Mouse (Mus musculus) adrenal gland, postnatal 14 days (tissue): Measurements from ENCODE around the gene Stxbp1. TPM values are rescaled to one million over a fixed set of nuclear protein-coding genes. Genes with fewer than 3 reads are reported as not detected.
A peak's percentile ranks its signal among the peaks of the same experiment; 100 is the strongest.
"Not testable (repeated sequence)": the region's sequence is repeated elsewhere in the genome, so short reads cannot be mapped to it uniquely, and the experiment has no call there.

ENCODE experiments used
- DNase-seq: peaks from one replicate; pipeline ENCODE4 v3.0.0; 2021; ENCODE audit warnings: mixed read lengths
- total RNA-seq: library from RNA; stranded (reverse); gene quantifications from 2 replicates; pipeline ENCODE4 v1.2.3, GENCODE M21; 2021

The Stxbp1 gene
- total RNA-seq, 1 experiment from 2014 or later: 25.2 TPM

DNA sequence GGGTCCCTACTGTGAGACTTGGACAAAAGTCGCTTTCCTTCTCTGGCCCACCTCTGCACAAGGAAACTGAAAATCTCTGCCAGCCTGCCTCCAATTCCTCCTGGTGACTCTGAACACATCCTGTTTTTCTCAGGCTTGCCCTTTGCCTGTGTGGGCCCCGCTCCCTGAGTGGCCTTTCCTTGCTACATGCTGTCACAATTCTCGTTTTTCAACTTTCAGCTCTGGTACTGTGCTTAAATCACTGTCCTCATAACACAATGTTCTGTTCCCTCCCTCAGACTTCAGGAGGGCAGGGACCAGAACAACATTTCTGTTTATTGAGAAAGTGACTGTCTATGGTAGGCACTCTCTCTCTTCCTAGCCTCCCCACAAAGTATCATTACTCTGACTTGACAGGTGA, 27.0 kb upstream of the Stxbp1 start:
- no peak for DNase-seq

DNA sequence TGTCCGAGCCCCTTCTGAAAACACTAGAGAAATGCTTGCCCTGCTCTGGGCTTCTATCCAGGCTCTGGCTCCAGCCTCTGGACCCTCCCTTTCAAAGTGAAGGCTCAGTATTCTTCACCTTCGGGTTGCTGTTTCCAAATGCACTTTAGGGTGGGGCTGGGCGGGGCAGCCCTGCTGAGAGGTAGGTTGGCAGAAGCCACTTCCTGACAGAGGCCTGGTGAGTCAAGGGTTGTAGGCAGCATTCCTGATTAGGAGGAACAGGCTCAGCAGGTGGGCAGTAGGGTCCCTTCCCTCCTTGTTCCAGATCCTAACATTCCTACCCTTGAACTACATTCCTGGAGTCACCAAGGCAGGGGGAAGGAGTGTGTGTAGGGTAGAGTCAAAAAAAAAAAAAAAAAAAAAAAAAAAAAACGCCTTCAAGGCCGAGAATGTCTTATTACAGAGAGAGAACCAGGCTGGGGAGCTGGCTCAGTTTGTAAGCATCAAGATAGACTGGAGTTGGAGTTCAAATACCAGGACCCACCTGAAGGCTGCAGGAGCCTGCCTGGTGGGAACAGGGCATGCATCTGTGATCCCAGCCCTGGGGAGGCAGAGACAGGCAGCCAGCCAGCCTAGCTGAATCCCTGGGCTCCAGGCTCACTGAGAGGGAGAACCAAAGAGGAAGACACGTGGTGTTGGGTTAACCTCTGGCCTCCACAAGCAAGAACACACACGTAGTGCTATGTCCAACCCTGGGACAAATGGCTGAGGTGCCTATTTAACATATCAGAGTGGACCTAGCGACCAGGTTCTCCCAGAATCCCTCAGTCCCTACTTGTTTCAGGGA, 23.4 kb upstream of the Stxbp1 start:
- no peak for DNase-seq

DNA sequence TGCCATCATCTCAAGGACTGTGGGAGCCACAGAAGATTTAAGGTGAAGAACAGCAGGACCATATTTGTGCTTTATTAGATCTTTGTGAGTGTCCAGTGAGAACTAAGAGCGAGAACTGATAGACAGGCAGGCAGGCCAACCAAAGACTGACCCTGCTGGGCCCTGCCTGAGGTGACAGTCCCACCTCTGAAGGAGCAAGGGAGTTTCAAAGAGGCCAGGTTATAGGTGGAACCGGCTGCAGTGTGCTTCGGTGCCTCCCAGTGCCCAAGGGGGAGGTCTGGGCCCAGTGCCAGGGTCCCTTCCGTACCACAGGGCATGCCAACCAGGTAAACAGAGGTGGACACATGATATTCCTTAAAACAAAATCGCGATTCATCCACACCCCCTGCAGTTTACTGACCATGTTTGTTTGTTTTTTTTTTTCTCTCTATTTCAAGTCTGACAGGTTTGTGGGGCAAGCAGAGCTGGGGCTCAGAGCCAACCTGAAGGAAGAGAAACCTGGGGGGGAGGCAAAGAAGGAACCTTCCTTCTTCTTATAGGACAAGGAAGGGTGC, 22.8 kb upstream of the Stxbp1 start:
- no peak for DNase-seq

DNA sequence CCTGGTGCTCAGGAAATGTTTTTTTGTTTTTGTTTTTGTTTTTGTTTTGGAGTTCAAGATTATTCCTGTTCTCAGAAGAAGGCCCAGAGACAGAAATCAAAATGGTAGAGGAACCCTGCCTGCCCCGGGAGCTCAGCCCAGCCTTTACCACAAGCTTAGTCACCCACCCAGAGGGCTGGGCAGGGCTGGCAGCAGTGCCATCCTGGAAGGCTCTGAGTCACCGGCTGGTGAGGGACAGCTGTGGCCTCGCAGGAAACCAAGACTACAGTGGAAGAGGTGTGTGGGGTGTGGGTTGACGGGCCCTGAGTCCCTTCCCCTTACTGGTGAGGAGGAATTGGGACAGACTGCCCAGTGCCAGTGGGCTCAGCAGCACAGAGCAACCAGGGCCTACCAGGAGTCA, 20.3 kb upstream of the Stxbp1 start:
- peak; percentile 85 for DNase-seq

DNA sequence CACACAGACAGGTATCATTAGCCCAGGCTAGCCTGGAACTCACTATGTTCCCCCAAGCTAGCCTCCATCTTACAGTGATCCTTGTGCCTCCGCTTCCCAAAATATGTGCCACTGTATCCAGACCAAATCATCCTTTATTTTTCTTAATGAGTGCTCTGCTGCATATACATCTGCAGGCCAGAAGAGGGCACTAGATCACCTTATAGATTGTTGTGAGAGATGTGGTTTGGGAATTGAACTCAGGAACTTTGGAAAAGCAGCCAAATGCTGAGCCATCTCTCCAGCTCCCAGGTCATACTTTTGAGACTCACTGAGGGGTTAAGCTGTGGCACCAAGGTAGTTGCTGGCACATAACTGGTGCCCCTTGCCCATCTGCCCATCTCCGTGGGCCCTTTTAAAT, 17.7 kb upstream of the Stxbp1 start:
- DNase-seq: peak; percentile 44

DNA sequence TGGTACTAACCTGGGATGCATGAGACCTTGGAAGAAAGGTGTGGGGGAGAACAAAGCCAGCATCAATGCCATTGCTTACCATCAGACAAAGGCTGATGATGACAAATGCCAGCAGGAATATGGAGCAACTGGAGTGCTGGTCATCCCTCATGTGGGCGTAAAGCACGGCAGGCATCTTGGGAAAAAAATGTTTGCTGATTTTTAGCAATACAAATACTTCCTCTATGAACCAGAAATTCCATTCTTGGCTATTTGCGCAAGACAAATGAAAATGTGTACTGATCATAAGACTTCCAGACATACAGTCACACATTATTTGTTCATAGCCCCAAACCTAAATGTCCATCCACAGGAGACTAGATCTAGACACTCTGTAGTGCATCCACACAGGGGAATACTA, 16.3 kb upstream of the Stxbp1 start:
- DNase-seq: no peak

DNA sequence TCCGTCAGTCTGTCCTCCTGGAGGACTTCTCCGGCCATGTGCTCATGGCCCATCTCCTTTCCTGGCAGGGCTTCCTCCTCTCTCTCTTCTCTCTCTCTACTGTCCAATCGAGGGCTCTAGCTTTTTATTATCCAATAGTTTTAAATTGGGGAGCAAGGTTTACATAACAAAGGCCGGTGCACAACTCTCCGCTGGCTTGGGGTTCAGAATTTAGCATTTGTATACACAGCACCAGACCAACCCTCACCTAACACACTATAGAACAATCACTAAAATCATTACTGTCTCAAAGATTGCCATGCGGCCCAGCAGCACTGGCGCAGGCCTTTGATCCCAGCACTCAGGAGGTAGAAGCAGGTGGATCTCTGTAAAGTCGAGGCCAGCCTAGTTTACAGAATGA, 13.8 kb upstream of the Stxbp1 start:
- no peak for DNase-seq

DNA sequence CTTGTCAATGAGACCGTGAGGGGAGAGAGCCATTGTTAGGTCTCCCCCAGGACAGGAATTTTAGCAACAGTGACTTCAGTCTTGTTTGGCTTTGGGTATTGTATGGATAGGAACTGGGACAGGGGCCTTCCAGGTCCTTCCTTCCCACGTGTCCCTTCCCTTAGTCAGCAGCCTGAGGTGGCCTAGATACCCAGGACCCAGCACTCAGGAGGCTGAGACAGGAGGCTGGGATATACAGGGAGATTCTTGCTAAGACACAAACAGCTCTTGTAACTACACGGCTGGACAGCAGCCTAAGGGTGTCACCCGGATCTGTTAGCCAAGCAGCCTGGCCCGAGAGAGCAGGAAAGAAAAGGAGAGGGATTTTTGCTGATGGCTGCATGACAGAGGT, 12.6 kb upstream of the Stxbp1 start:
- no peak for DNase-seq

DNA sequence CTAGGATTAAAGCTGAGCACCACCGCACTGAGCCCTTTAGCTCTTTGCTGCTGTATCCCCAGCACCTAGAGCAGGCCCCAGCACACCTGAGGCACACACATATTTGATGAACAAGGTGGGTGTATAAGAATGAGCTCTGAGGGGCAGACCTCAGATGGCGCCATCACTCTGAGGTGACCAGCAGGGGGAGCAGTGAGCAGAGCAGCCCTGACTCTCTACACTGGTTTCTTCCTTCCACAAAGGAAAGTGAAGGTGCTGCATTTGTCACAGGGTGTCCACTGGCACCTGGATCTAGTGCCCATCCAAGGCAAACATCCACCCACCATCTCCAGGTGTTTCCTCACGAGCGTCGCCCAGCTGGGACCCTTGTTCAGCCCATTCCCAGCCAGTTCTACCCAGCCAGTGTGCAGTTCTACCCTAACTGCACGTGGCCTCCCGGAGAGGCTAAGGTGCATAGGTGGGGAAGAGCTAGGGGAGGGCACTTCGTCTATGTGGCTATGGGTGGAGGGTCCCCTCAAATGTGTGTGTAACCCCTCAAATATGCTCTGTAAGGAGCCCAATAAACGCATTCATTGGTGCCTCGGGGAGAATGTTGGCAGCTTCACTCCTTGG, 12.1 kb upstream of the Stxbp1 start:
- DNase-seq: peak; percentile 77

DNA sequence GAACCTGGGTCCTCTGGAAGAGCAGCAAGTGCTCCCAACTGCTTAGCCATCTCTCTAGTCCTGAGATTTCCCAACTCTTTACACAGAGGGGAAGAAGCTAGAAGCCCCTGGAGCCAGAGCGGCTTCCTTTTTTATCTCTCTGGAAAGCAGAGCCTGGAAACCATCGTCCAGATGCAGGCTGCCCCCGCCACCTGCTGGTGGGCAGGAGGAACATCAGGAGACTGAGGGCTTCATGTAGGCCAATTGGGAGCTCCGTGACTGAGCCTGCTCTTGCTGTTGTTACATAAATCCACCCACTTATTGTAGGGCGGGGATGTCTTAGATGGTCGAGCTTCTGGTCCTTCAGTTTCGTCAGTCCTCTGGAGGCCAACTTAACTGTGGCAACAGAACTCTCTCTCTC, 10.5 kb upstream of the Stxbp1 start:
- peak; percentile 91 for DNase-seq

DNA sequence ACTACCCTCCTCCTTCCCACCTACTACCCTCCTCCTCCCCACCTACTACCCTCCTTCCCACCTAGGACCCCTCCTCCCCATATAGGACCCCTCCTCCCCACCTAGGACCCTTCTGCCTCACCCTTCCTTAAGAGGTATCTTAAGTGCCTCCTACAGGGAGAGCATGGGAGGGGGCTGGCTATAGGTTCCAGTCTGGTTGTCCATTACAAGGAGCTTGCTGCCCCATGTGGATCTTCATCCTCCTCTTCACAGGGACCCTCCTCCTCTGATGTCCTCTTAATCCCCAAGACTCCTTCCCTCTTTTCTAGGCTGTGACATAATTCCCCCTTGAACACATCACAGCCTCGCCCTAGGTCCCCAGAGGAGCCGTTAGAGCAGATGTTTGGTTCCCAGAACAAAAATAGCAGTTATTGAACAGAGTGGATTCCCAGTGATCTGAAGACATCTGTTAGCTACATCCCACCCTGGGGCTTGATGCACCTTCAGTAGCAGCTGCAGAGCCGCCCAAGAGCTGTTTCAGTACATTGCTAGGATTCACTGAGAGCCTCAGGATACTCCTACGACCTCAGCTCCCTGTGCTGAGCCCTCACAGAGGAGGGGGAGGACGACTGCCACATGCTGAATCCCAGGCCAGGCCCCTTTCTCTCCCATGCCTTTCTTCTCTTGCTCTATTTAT, 8.9 kb upstream of the Stxbp1 start:
- no peak for DNase-seq

DNA sequence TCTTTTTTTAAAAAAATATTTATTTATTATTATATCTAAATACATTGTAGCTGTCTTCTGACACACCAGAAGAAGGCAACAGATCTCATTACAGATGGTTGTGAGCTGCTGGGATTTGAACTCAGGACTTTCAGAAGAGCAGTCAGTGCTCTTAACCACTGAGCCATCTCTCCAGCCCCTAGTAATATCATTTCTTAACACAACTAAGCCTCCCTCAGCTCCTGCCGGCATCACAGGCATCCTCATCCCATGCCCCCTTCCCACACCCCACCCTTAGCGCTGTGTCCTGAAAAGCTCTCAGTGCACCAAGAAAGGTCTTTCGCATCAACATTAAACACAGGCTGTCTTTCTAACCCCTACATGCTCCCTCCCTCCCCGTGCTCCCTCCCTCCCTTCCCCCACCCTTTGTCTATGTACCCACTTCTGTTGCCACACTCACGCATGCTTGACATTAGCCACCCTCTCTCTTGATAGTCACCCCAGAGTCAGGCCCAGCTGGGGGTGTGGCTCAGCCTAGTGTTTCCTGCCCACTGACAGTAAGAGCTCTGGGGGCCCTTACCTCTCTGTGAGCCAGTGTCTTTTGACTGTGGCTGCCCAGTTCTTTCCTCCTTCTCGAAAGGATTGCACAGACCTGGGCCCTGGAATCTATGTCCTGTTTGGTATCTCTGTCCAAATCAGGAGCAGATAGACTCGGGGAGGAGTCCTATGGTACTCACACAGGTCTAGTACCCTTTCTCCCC, 8.2 kb upstream of the Stxbp1 start:
- no peak for DNase-seq

DNA sequence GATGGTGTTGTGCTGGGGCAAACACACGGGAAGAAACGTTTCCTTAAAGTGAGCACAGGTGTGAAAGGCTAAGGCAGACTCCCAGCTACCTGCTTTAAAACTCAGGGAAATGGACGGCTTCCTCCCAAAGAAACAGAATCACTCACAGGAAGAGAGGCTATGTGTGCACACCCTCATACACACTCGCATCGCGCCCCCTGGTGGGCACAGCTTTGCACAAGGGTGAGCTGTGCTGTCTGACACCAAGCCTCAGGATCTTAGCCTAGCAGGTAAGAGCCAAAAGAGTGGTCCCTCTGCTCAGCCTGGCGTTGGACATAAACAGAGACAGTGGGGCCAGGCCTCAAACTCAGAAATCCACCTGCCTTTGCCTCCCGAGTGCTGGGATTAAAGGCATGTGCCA, 7.2 kb upstream of the Stxbp1 start:
- DNase-seq: peak; percentile 95

DNA sequence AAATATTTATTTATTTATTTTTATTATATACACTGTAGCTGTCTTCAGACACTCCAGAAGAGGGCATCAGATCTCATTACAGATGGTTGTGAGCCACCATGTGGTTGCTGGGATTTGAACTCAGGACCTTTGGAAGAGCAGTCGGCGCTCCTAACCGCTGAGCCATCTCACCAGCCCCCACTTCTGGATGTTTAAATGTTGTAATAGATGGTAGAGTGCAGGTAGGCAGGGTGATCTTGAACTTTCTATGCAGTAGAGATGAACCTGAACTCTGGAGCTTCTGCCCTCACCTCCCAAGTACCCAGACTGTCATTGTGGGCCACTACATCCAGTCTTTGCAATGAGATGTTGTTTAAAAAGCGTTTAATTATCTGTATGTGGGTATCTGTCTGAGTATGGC, 6.7 kb upstream of the Stxbp1 start:
- DNase-seq: not testable (repeated sequence)

DNA sequence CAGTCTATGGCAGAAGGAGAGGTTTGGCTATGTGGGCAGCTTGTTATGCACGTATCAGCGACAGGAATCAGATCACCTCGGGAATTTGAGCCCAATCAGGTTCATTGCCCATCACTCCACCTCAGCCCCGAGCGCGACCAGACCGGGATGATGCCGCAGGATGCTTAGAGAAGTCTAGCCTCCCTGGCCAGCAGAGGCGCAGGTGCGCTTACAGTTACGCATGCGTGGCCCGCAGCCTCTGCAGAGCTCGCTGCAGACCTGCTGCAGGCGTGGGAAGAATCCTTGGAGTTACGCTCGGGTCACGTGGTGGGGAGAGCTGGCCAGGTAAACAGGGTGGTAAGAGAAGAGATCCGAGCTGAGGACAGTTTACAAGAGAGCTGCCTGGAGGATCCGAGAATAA, 5.1 kb upstream of the Stxbp1 start:
- DNase-seq: peak; percentile 50

DNA sequence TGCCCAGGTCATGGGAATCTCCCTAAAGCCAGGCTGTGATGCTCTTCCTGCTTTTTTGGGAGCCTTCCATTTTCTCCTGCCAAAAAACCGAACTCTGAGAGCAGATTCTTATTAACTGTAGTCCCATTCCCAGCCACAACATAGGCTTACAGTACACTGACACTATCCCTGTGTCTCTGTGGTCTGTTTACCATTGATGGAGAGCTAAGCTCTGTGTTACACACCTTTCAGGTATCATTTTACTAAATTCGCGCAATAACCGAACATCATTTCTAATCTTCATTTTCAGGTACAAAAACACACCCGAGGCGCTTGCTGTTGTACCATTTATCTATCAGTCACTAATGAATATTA, 400 bp upstream of the Stxbp1 start:
- DNase-seq: no peak

DNA sequence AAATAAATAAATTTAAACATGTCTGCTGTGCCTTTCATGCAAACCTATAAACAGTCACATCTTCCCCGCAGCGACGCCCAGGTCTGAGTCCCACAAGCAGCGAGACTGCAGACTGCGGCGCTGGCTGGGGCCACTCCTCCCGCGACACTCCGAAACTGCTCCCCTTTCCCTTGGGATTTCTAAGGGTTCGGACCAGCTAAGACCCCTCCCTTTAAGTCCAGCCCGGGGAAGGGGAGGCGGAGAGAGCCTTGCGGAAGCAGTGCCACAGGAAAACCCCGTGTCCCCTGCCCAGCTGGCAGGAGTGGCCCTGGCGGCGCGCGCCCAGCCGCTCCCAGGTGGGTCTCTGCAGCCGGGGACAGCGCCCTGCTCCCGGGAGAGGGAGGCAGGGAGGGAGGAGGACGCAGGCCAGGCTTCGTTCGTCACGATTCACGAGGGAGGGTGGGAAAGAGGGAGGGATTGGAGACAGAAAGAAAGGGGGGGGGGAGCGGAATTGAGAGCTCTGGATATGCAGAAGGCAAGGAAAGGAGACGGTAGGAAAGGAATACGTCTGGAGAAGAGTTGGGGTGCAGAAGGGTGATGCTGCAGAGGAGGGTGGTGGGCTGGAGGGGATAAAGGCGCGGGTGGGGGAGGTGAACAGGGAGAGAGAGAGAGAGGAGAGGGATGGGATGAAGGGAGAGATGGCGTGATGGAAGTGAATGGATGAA, 792 bp downstream of the Stxbp1 start:
- peak; percentile 87 for DNase-seq

DNA sequence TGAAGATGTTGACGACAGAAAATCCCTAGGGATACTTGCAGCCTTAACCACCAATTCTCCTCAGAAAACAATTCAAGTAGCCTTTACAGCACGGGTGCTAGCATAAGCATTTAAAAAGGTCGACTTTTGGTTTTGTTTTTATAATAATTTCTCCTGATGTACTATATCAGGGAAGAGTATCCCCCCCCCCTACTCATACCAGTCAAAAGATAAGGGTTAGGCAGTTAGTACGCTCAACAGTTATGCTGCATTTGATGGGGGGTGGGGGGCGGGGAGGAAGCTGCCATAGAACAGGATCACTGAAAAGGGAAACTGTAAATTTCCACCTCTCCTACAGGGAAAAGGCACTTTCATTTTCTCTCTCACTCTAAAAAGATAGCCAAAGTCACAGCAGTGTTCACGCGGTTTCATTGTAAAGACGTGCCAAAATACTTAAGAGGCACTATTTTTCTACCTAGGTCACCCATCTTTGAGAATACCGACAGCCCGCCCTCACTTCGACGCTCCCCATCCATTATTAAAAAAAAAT, 1.4 kb downstream of the Stxbp1 start:
- no peak for DNase-seq

DNA sequence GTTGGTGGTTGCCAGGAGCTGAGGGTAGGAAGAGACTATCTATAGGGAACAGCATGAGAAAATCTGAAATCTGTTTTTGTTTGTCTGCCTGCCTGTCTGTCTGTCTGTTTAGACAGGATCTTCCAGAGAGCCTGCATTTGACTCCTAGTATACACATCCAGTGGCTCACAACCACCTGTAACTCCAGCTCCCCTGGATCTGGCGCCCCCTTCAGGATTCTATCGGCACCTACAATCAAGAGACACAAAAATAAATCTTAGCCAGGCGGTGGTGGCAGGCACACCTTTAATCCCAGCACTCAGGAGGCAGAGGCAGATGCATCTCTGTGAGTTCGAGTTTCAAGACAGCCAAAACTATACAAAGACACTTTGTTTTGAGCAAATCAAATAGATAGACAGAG, 4.5 kb downstream of the Stxbp1 start:
- DNase-seq: peak; percentile 40

DNA sequence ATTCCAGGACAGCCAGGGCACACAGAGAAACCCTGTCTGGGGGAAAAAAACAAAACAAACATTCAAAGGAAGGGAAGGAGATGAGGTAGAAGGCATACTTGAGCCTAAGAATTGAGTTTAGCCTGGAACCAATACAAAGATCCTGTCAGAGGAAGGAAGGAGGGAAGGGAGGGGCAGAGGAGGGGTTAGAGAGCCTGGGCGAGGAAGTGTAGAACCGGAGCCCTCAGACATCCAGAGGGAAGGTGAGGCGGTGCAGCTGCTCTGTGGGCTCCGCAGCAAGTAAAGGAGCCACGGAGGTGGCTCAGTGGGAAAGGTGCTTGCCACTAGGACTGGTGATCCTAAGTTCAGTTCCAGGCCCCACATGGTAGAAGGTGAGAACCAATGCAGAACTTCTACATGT, 5.9 kb downstream of the Stxbp1 start:
- DNase-seq: no peak

DNA sequence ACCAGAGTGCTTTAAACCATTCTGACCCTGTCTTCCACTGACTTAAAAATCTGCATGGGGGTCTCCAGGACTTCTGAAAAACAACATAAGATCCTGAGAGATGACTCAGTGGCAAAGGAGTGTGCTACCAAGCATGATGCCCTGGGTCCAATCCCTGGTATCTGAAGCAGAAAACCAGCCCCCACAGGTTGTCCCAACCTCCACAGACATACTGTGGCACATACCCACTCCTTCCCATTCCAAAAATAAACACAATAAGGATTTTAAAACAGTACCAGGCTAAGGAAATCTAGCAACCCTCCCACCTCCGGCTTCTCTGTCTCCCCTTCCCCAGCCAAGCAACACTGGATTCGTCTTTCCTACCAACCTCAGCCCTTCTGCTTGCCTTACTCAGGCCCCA, 7.8 kb downstream of the Stxbp1 start:
- no peak for DNase-seq
